Mouse (Mus musculus) G1E (cell line): ENCODE data around the gene Ms4a5. TPM values are rescaled to one million over a fixed set of nuclear protein-coding genes. Genes with fewer than 3 reads are reported as not detected.
"Not testable (repeated sequence)": the region's sequence is repeated elsewhere in the genome, so short reads cannot be mapped to it uniquely, and the experiment has no call there.

Experiments used
- ATAC-seq: 2 replicates; pipeline ENCODE4 v1.8.0; 2016; ENCODE audit warnings: mild to moderate bottlenecking; ENCODE audit not compliant: insufficient number of reproducible peaks, poor library complexity, low FRiP score, severe bottlenecking; ENCODE audit errors: extremely low read depth
- DNase-seq: peaks from one replicate; pipeline ENCODE4 v3.0.0; 2012; ENCODE audit warnings: low spot score
- H3K27me3 ChIP-seq: 2 replicates; pipeline ENCODE4 v1.6.1; 2012; ENCODE audit warnings: mild to moderate bottlenecking, low read length, inconsistent platforms; ENCODE audit not compliant: insufficient read depth
- H3K36me3 ChIP-seq: replicated peaks from 2 replicates; pipeline ENCODE3; 2012; ENCODE audit warnings: mild to moderate bottlenecking, inconsistent platforms
- H3K4me1 ChIP-seq: 2 replicates; pipeline ENCODE4 v1.6.1; 2012; ENCODE audit warnings: low read depth, low read length, inconsistent platforms, mixed read lengths; ENCODE audit not compliant: insufficient read depth
- H3K4me3 ChIP-seq: 2 replicates; pipeline ENCODE4 v1.5.1; 2012; ENCODE audit warnings: low read depth, mild to moderate bottlenecking, inconsistent platforms, low read length, moderate library complexity, mixed read lengths
- H3K9me3 ChIP-seq: replicated peaks from 2 replicates; pipeline ENCODE4 v1.6.1; 2012; ENCODE audit warnings: inconsistent platforms
- CTCF ChIP-seq: IDR thresholded peaks from 2 replicates; pipeline ENCODE4 v1.5.1; 2012; ENCODE audit warnings: low read depth, low read length, inconsistent platforms, mixed read lengths
- GATA1 ChIP-seq: IDR thresholded peaks from 2 replicates; pipeline ENCODE4 v1.6.1; 2012; ENCODE audit warnings: borderline replicate concordance, low read length, inconsistent platforms, mixed read lengths
- GATA2 ChIP-seq: IDR thresholded peaks from 2 replicates; pipeline ENCODE4 v1.6.1; 2012; ENCODE audit warnings: low read depth, low read length, inconsistent platforms, borderline replicate concordance
- POLR2AphosphoS5 ChIP-seq: IDR thresholded peaks from 2 replicates; pipeline ENCODE4 v1.6.1; 2012; ENCODE audit warnings: low read depth, low read length, inconsistent platforms; ENCODE audit not compliant: insufficient replicate concordance
- TAL1 ChIP-seq: conservative IDR thresholded peaks from 2 replicates; pipeline ENCODE4 v1.6.1; 2012; ENCODE audit warnings: low read depth, low read length, inconsistent platforms, mixed read lengths
- polyA plus RNA-seq: library from polyadenylated mRNA; stranded (reverse); fragments of >175 nt; gene quantifications from 2 replicates; pipeline ENCODE4 v1.2.3, GENCODE M21; 2012
- total RNA-seq, 2 experiments: library from RNA; stranded (forward) in 1 of 2; stranded (reverse) in 1 of 2; fragments of 200-1000 nt in 1 of 2; fragments of >200 nt in 1 of 2; fragmentation: Nextera tagmentation in 1 of 2; gene quantifications; 2 replicates each; pipeline ENCODE4 v1.2.3; 2014 to 2017

Ms4a5 gene
- total RNA-seq (2014; fragmentation: Nextera tagmentation) (not detected in 2 replicates), total RNA-seq (2017) (0.23 and 0.38 TPM in 2 replicates), polyA plus RNA-seq (not detected in 2 replicates)

DNA sequence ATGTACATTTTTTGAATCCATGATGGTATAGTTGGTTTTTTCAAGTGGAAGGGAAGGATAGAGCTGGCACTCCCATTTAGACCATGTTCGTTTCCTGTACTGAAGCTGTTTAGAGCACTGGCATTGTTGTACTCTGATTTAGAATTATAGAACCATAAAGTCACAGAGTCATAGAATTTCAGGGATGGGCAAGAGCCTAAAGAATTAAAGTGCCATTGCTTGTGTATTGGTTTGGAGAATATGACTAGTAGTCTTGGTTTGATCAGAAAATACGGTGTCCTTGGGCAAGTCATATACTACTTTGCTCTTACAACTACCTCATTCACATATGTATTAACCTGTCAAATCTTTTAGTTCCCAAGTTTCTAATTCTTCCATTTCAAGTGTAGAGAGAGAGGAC is at the start of gene Ms4a5:
Gene Ms4a5, minus strand, starts transcription at position 101 of the 400 bp plus-strand sequence.
- no peak for TF ChIP-seq CTCF
- no peak for TF ChIP-seq TAL1
- no peak for TF ChIP-seq GATA2
- TF ChIP-seq GATA1 = no peak
- TF ChIP-seq POLR2AphosphoS5 = no peak
- no peaks in the 10 kb centered on the region for H3K27me3 ChIP-seq
- no peak for ATAC-seq
- H3K4me1 ChIP-seq = no peaks in the 10 kb centered on the region
- H3K4me3 ChIP-seq = no peak within 1 kb of the TSS
- H3K9me3 ChIP-seq = no peaks in the 10 kb centered on the region
- DNase-seq = no peak
- no peaks in the 10 kb centered on the region for H3K36me3 ChIP-seq

DNA sequence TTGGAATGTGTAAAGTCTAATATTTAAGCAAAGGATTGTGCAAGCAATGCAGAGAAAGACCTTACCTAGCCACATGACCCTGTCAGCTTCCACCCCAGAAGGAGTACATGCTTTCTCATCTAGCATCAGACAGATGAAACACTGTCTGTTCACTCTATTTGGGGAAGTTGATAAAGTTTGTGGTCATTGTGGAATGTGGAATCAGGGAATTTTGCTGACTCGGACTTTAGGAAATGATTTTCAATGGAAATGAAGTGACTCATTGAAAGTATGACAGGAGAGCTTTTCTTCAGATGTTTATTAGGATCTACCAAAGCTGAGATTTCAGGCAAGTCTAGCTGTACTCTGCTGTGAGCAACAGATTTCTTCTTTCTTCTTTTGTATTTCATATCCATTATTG is 37.5 kb upstream of the Ms4a5 start:
- ATAC-seq = no peak
- no peak for TF ChIP-seq GATA2
- TF ChIP-seq POLR2AphosphoS5 = no peak
- TF ChIP-seq CTCF = no peak
- no peak for TF ChIP-seq TAL1
- no peak for TF ChIP-seq GATA1
- H3K4me3 ChIP-seq = no peak overlapping the region
- H3K36me3 ChIP-seq = no peaks in the 10 kb centered on the region
- DNase-seq = no peak
- no peaks in the 10 kb centered on the region for H3K27me3 ChIP-seq
- H3K4me1 ChIP-seq = no peaks in the 10 kb centered on the region
- no peaks in the 10 kb centered on the region for H3K9me3 ChIP-seq

DNA sequence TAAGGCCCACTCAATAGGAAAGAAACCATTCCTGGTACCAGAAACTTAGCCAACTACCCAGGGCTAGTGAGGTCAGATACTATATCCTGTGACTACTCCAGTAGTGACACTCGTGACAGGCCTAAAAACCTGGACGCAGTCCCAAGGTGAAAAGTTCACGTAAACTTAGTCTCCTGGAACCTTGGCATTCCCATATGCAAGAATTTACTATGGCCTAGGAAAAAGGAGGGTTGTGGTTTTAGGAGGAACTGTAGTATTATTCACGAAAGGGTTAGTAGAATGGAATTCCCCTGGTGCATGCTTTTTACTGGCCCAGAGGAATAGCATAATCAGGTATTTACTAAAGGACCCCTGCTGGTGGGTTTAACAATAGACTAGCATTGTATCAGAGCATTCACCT is 33.1 kb upstream of the Ms4a5 start:
- Histone ChIP-seq H3K4me1 (no peaks in the 10 kb centered on the region), H3K4me3 (no peak overlapping the region), H3K36me3 (no peaks in the 10 kb centered on the region), H3K9me3 (no peaks in the 10 kb centered on the region), H3K27me3 (no peaks in the 10 kb centered on the region)
- no peak for ATAC-seq
- TF ChIP-seq POLR2AphosphoS5 (no peak), TAL1 (no peak), GATA2 (no peak), GATA1 (no peak), CTCF (no peak)
- DNase-seq = no peak

DNA sequence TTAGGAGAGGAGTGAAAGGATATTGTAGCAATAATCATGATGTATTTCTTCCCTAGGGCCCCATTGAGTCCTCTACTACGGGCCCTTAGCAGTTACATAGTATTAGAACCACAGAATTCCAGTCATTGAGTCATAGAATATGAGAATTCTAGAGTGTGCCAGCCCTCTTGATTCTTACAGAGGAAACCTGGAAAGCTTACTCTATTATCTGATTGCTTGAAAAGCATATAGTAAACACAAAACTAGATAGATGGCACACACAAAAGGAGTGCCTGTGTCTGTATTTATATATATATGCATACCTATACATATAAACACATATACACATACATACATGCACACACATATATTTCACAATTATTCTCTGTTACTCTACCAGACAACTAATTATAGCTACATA is 30.7 kb upstream of the Ms4a5 start, which contains the start of gene Ms4a14:
Gene Ms4a14, minus strand, starts transcription at position 101 of the 400 bp plus-strand sequence.
- DNase-seq (no peak), ATAC-seq (no peak)
- H3K4me3 ChIP-seq = no peak within 1 kb of the TSS
- H3K4me1 ChIP-seq = no peaks in the 10 kb centered on the region
- H3K9me3 ChIP-seq = no peaks in the 10 kb centered on the region
- no peaks in the 10 kb centered on the region for H3K36me3 ChIP-seq
- H3K27me3 ChIP-seq = no peaks in the 10 kb centered on the region
- no peak for TF ChIP-seq TAL1
- no peak for TF ChIP-seq GATA1
- no peak for TF ChIP-seq GATA2
- TF ChIP-seq CTCF = no peak
- no peak for TF ChIP-seq POLR2AphosphoS5

DNA sequence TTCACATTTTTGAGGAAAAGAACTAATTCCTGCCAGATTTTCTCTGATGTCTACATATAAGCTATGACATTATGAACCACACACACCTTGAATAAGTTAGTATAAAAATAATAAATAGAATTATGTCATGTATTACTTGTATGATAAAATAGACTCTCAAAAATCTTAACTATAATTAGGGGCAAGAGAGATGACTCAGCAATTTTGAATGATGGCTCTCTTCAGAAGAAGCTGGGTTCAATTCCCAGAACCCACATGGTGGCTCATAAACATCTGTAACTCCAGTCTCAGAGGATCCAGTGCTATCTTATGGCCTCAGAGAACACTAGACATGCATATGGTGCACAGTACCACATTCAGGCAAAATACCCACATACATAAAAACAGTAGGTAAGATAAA is 25.2 kb upstream of the Ms4a5 start:
- H3K9me3 ChIP-seq = no peaks in the 10 kb centered on the region
- DNase-seq = no peak
- no peaks in the 10 kb centered on the region for H3K4me1 ChIP-seq
- no peaks in the 10 kb centered on the region for H3K27me3 ChIP-seq
- no peak overlapping the region for H3K4me3 ChIP-seq
- ATAC-seq = no peak
- no peak for TF ChIP-seq GATA1
- no peaks in the 10 kb centered on the region for H3K36me3 ChIP-seq

DNA sequence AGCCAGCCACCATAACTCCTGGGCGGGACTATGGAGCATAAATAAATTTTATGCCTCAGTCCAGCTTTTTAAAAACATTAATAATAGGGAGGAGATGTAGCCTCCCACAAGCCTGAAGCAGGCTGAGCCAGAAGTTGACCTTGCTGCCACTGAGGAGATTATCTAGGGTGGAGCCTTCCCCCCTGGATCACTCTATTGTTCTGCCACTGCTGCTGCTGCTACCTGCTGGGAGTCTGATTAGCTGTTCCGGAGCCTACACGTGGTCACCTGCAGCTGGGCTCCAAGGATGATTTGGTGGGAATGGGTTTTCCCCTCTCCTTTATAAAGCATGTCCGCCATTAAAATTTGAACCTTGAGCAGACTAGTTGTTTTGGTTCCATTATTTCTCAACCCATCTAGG is 15.9 kb upstream of the Ms4a5 start:
- H3K9me3 ChIP-seq, H3K27me3 ChIP-seq, ATAC-seq, H3K36me3 ChIP-seq, H3K4me3 ChIP-seq, DNase-seq, H3K4me1 ChIP-seq: not testable (repeated sequence)

DNA sequence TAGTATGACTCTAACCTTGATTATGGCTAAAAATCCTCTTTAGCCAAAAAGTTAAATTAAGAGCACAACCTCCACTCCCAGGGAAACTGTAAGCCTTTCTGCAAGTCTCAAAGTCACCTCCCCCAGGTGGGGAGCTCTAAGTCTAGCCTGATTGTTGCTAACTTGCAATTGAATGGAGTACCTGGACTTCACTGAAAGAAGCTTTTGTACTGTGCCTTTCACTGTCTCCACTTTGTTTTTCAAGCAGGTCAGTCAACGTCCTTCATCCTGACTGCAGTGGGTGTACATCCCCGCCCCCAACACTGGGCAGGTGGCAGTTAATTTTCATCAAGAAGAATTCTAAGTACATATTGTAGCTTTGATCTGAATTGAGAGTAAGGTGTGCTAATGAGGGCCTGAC is 15.3 kb upstream of the Ms4a5 start:
- no peaks in the 10 kb centered on the region for H3K9me3 ChIP-seq
- DNase-seq (no peak), ATAC-seq (no peak)
- no peaks in the 10 kb centered on the region for H3K27me3 ChIP-seq
- H3K4me1 ChIP-seq = no peaks in the 10 kb centered on the region
- TF ChIP-seq TAL1 (no peak), GATA1 (no peak), CTCF (no peak), GATA2 (no peak), POLR2AphosphoS5 (no peak)
- no peak overlapping the region for H3K4me3 ChIP-seq
- no peaks in the 10 kb centered on the region for H3K36me3 ChIP-seq

DNA sequence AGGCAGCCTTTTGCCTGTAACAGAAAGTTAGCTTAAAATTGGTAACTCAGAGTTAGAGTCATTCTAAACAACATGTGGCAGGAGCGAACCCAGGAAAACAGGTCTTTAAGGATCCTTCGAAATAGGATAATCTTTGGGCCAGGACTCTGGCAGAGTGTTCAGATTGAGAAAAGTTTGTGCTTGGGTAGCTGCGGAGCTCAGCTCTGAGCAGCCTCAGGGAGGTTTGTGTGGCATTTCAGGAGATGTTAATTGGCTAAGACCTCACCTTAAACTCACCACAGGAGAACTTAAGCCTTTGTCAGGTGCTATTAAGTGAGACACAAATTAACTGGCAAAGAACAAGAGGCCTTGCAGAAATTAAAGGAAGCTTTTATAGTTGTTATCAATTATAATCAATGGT is 9.9 kb upstream of the Ms4a5 start:
- not testable (repeated sequence) for H3K36me3 ChIP-seq, H3K9me3 ChIP-seq, ATAC-seq, H3K27me3 ChIP-seq, H3K4me3 ChIP-seq, DNase-seq, H3K4me1 ChIP-seq
